Mouse (Mus musculus) gonadal fat pad, adult 2 months (tissue): ENCODE results near the gene Gja5. TPM values are rescaled to one million over a fixed set of nuclear protein-coding genes. Genes with fewer than 3 reads are reported as not detected.

ENCODE experiments used
- DNase-seq: peaks from one replicate; pipeline ENCODE4 v3.0.0-alpha.2; 2012; ENCODE audit warnings: low read depth
- polyA plus RNA-seq: library from polyadenylated mRNA; depleted of rRNA; stranded (reverse); fragments of >200 nt; gene quantifications from 2 replicates; pipeline ENCODE4 v1.2.3, GENCODE M21; 2012

The Gja5 gene
- polyA plus RNA-seq, 1 experiment: 15.8 TPM

DNA sequence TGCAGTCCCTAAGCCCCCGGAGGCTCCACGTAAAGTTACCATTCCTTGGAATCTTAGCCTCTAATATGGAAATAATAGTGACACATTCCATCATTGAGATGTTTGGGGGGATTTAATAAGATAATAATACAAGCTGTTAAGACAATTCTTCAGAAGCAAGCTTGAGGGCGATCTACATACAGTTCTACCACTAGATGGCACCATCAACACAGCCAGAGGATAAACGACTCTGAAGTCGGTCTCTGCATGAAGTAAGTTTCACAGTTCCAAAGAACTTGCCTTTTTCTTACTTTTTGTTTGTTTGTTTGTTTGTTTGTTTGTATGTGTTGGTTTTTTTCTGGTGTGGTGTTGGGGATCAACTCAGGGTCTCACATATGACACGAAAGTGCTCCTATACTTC is 31.7 kb downstream of the Gja5 start:
- no peak for DNase-seq

DNA sequence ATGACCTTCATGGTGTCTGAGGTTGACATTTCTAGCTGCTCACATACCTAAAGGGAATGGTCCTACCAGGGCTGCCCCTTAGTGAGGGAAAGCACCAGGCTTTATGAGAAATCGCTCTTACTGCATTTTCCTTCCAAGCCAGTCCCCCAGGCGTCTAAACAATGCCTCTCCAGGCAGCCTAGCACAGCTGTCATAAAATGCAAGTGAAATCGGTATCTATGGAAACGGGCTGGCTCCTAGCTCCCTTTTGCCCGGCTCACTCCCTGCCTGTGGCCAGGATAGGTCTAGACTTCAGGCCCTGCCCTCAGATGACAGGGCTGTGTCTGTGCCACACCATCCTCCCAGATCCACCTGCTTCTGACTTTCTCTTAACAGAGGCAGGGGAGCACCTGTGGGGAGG is 33.1 kb downstream of the Gja5 start:
- DNase-seq: no peak

- no peak for DNase-seq
These were observed 34.2 kb downstream of the Gja5 start for GRCm38 (mm10) chr3:96938738-96939137.

- no peak for DNase-seq
These were observed 38.2 kb downstream of the Gja5 start for GRCm38 (mm10) chr3:96942706-96943105.

- DNase-seq: no peak
These were observed 49.2 kb downstream of the Gja5 start for GRCm38 (mm10) chr3:96953489-96954233.

DNA sequence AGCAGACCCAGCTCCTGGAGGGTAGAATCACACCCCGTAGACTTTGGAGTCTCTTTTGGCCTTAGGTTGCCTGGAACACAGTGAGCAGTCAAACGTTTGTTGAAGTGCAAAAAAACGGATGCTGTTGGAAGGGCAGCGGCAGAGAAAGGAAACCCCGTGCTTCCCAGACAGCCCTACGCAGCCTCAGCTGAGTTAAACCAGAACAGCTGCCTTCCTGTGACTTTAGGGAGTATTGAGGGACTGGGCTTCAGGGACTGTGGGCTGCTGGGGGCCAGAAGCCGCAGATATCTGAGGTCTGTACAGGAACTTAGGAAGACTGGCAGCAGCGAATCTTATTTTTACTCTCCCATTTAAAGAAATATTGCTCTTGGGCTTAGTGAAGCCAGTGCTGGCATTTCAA is 56.1 kb downstream of the Gja5 start:
- DNase-seq: no peak

GRCm38 (mm10) chr3:96963088-96964034 is 58.9 kb downstream of the Gja5 start:
- DNase-seq: no peak

DNA sequence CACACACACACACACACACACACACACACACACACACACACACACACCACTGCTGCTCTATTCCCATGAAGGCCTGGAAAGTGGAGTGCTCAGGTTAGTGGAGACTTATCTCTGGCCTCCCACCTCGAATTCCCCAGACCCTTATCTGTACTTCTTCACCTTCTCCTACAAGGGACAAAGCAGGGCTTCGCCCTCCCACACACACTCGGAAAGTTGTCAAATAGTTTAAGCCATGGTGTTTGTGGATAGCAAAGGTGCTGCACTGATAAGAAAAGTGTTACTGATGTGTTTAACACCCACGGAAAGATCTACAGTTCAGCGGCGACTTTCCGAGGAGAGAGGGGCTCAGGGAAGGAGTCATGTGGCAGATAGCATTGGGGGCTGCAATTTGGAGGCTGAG is 66.5 kb downstream of the Gja5 start:
- DNase-seq: no peak

DNA sequence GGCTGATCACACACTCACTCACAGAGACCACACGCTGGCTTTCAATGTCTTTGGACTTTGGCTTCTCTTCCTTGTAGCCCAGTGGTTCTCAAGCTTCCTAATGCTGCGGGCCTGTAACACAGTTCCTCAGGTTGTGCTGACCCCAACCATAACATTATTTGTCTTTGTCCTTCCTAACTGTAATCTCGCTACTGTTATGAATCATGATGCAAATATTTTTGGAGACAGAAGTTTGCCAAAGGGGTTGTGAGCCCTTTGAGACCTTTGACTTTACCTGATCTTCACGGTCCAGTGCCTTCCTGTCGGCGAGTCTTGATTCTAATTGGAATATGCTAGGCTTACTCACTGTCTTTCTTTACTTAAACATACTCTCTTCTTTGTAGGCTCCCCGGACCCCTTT is 70.0 kb downstream of the Gja5 start:
- DNase-seq: no peak

DNA sequence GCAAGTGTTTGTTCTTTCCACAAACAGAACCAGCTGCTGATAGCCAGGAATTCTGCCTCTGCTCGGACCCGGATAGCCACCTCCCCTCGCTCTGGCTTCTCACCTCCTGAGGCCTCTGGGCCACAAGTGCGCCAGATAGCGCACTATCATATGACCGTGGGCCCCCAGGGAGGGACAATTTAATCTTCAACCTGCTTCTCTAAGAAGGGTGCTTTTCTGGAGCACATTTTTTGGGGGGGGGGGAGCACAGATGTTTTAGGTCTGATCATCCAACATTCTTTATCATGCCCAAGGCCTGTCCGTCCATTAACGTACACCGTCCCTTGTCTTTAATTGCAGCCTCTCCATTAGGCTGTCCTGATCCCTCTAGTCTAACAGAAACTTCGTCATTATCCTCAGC is 71.1 kb downstream of the Gja5 start:
- DNase-seq: no peak

- DNase-seq: no peak
These were observed 73.0 kb downstream of the Gja5 start for GRCm38 (mm10) chr3:96977507-96977906.

DNA sequence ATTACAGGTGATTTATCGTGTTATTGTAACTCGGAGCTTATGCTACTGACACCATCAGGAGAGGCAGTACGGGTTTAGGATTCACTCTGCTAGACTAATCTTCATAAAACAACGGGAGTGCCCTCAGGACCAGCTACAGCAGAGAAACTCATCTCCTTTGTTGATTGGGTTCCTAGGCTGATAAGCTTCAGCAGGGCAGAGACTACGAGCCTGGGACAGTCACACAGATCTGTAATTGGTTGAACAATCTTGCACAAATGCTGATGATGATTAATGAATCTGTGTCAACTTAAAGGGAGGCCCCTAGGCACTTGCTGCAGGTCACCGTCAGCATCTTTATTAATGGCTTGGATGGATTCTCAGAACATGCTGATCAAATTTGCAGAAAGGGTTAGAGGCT is 74.0 kb downstream of the Gja5 start:
- DNase-seq: no peak

DNA sequence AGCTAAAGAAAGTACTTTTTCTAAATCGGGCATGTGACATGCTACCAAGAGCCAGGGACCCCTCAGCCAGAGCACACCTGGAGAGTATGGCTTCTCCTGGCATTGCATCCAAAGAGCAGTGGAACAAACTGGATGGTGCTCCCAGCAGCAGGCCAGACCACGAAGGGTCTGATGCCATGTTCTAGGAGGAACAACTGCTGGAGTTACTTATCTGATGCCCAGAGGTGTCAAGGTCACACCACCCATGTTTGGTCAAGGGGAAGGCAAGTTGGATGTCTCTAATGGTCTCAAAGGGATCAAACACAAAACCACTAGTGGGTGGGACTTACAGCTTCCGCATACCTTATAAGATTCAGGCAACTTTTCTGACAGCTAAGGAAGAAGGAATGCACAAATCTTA is 74.5 kb downstream of the Gja5 start:
- no peak for DNase-seq

DNA sequence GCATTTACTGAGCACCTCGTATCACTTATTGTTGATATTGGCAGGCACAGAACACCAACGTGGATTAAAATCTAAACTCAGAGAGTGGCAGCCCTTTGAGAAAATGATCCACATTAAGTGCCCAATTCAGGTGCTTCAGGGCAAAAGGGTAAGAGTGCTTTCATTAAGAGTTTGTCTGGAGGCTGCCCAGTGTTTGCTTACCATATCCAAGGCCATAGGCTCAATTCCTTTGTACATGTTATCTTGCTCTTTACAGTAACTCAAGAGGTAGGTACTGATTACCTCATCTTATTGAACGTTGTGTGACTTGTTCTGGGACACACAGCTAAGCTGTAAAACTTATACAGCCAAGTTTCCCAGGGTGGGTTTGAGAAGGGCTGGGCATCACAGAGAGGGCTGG is 77.3 kb downstream of the Gja5 start:
- no peak for DNase-seq

DNA sequence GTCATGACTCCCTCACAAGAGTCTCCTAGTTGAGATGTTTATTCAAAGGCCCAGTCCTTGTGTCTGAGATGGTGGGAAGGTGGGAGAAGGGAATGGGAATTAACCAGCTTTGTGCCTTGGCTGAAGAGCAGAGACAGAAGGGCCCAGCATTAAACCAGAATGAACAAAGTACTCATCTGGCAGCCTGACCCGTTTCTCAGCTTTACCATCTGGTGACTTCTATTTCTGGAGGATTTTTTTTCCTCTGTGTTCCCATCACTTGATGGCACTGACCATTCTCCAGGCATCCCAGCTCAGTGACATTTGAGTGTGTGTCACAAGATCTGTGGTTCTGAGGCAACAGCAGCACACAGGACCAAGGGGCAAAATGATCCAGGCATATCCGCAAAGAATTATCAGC is 78.2 kb downstream of the Gja5 start:
- DNase-seq: no peak

DNA sequence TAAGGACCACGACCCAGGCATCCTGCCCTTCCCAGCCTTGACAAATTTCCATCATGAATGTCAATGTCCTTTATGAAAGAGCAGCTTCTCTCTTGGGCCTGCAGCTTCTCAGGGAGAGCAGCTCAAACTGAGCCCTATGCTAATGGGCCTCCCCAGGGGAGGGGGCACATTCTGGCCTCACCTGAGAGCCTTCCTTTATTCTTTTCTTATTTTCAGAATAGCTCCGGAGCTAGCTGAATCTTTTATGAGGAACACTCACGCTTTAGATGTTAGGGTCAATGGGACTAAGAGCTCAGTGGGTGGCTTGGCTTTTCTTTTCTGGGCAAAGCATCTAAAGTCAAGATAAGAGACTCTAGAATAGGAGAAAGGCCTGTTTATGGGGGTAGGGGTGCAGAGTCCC is 88.0 kb downstream of the Gja5 start:
- no peak for DNase-seq

GRCm38 (mm10) chr3:96997770-96998169 is 93.3 kb downstream of the Gja5 start:
- DNase-seq: no peak

DNA sequence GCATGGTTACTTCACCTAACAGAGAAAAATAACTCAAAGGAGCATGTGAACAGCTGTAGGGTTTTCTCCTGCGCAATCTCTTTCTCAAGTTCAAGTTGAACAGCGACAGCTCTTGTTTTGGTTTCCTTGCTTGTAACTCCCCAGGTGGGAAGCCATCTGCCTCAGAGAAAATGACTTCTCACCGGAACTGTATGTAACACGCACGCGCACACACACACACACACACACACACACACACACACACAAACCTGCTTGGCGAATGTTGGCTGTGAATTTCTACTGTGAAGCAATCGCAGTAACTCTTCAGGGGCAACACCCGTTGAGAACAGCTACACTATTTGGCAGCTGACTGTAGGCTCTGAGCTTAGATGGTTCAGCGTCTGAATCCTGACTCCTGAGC is 98.6 kb downstream of the Gja5 start:
- no peak for DNase-seq

- peak; percentile 79 for DNase-seq
These were observed 100.0 kb downstream of the Gja5 start for GRCm38 (mm10) chr3:97004509-97004908.

GRCm38 (mm10) chr3:97007010-97007448 is 102.5 kb downstream of the Gja5 start:
- no peak for DNase-seq

- DNase-seq: no peak
These were observed 120.7 kb downstream of the Gja5 start for GRCm38 (mm10) chr3:97025226-97025625.

- no peak for DNase-seq
These were observed 127.6 kb downstream of the Gja5 start for GRCm38 (mm10) chr3:97032053-97032496.

DNA sequence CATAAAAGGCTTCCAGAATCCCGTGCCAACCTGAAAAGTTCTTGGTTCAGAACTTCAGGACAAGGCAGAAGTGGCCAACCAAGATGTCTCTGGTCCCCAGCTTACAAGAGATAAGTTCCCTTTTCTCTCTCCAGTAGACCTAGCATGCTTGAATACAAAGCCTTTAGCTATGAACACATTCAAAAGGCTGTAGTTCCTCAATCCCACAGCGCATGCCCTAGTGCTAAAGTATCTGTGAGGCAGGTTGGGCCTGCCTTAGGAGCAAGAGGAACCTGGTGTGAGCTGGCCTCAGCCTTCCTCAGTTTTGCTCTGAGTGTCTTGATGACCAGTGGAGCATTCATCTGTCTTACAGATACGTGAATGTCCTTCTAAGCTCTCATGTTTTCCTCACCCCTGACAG is 131.1 kb downstream of the Gja5 start:
- no peak for DNase-seq
